Mouse (Mus musculus) brain, embryonic 14.5 days (tissue): ENCODE results near the gene Piezo1.

Experiments
- CTCF ChIP-seq: fragments of 200-500 bp; IDR thresholded peaks from 2 replicates; pipeline ENCODE4 v1.5.1; 2012; ENCODE audit warnings: inconsistent platforms, mild to moderate bottlenecking, moderate library complexity, borderline replicate concordance; ENCODE audit not compliant: insufficient read depth, insufficient read length; ENCODE audit errors: extremely low read depth
- POLR2A ChIP-seq: fragments of 200-500 bp; IDR thresholded peaks from 2 replicates; pipeline ENCODE4 v1.6.1; 2012; ENCODE audit warnings: mild to moderate bottlenecking, inconsistent platforms, borderline replicate concordance; ENCODE audit not compliant: poor library complexity, insufficient read depth, insufficient read length, severe bottlenecking; ENCODE audit errors: extremely low read depth

GRCm38 (mm10) chr8:122497016-122497734 is 54.0 kb downstream of the Piezo1 start:
- no peak for TF ChIP-seq CTCF
- TF ChIP-seq POLR2A, result no peak
